Mouse (Mus musculus) layer of hippocampus, adult 8-10 months (tissue): ENCODE results near the gene Gm28048. TPM values are rescaled to one million over a fixed set of nuclear protein-coding genes. Genes with fewer than 3 reads are reported as not detected.
A peak's percentile ranks its signal among the peaks of the same experiment; 100 is the strongest.

Source experiments
- DNase-seq, 2 experiments: peaks; one replicate each; pipeline ENCODE4 v3.0.0; 2022; ENCODE audit warnings: low spot score in 2 of 2
- total RNA-seq, 4 experiments: library from RNA; stranded (reverse); gene quantifications; 2 replicates each; pipeline ENCODE4 v1.2.4; 2022

Gm28048 gene
- total RNA-seq = 10 to 100 TPM in 2 of 4 experiments, 1 to 10 TPM in 2; 8.8 to 14.8 (median 10.3) TPM

DNA sequence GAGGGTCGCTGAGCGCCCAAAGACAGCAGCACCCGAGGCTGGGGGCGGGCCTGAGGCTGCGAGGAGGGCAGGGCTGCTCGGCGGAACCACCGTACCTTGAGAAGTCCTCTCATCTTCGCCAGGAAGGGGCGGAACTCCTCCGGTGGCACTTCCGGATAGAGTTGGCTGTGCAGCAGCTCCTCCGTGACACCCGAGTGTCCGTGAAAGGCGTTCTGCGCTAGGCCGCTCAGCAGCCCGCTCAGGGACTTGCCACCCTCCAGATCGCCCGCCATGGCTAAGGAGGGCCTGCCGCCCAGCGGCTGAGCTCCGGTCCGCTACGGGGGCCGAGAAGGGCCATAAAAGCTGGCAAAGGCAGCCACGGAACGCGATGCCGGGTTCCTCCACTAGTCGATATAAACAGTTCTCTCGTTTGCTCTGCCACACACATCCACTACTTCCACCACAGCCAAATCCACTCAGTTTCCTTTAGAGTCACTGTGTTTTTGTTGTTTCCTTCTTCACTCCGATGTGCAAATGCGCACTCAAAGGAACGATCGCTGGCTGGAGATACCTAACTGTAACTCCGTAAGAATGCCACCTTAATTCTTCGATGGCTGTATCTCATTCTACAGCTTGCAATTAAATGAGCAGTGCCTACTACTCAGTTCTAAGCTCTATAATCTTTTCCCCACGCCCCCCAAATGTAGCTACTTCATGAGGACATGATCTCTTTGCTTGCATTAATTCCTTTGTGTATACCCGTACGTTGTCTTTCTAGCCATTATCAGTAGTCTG, at the start of gene Gm28048, which contains the start of gene Commd1:
Gene Gm28048, minus strand, starts transcription at position 107 of the 774 bp plus-strand sequence.
Gene Commd1, minus strand, starts transcription at position 399 of the 774 bp plus-strand sequence.
- peak; percentile 90 to 97 for DNase-seq

GRCm38 (mm10) chr11:23029399-23029798, 47.5 kb upstream of the Gm28048 start:
- no peak for DNase-seq

DNA sequence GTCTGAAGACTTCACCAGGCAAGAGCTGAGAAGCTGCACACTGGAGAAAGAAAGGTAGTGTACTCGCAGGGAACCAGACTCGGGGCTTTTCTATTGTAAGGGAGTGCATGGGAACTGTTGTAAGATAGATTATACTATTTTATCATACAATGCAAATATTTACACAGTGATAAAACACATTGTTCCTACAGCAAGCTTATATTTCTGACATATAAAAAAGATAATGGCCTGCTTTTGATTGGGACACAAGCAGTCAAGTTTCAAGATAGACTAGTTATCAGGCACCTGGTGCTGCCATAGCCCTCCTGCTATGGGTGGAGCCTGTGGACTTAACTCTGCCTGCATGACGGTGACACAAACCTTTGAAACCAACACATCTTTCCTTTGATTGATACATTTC, 47.1 kb upstream of the Gm28048 start:
- no peak for DNase-seq

DNA sequence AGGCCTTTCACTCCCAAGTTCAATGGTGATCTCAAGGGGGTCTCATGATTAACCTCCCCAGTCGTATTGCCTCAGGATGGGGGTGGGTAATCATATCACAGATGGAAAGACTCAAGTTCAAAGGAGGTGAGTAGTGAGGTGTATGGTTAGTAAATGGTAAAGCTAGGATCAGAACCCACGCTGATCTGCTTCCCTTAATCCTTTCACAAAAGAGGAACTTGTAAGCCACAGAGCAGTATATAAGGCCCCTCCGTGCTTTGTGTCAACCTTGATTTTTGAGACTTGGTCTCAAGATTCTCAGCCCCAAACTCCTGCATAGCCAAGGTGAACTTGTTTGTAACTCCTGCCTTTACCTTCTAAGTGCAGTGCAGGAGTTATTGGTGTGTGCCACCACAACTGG, 42.3 kb upstream of the Gm28048 start:
- DNase-seq = no peak

DNA sequence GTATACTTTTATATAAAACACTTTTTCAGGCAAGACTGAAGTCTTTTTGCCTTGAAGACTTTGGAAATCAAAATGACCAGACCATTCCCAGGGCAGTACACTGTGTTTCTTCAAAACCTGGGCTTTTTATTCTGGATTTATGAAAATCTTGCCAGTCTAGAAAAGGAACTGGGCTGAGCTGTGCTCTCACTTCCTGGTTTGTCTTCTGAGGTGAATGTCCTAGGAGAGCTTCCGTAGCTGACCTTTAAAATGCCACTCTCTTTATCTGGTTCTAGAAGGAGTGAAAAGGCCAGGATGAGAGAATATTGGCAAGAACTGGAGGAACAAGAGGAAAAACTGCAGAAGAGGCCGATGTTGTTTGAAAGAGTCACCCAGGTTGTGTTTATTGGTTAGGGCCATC, 41.3 kb upstream of the Gm28048 start:
- no peak for DNase-seq

DNA sequence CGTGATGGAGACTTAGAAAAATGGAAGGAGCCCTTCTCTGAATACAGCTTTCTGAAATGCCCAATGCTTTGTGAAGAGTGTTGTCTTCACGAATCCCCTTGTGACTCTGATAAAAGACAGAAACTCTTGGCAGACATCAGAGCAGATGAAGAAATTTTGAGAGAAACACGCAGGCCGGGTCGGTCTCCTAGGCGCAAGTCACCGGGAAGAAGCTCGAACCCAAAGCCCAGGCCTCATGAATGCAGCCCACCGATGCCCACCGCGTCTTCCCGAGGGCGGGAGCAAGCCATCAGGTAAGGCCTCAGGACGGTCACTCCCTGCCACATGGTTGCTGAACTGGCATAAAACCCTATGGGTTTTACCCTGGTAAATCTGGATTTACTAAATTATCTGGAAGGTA, 39.0 kb upstream of the Gm28048 start:
- no peak for DNase-seq

DNA sequence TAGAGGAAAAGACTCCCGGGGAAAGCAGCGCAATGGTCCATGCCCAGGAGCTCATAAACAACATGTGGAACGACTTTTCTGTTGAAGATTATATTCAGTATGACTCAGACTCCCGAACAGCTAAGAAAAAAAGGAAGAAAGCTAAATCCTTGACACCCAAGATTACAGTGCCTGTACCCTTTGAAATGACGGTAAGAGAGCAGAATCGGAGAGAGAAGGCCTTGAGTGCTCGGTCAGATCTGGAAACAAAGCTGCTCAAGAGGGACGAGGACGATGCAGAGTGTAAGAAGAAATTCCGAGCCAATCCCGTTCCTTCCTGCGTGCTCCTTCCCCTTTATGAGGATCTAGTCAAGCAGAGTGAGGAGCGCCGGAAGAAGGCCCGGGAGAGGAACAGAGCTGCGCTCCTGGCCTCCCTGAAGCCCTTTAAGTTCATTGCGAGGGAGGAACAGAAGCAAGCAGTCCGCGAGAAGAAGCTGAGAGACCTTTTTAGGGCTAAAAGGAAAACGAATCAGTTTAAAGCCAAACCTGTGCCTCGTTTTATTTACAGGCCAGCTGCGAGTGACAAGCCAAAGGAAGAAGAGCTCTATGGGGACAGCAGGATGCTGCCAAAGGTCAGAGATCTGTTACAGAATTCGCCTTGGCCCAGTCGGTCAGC, 38.4 kb upstream of the Gm28048 start:
- DNase-seq = no peak

DNA sequence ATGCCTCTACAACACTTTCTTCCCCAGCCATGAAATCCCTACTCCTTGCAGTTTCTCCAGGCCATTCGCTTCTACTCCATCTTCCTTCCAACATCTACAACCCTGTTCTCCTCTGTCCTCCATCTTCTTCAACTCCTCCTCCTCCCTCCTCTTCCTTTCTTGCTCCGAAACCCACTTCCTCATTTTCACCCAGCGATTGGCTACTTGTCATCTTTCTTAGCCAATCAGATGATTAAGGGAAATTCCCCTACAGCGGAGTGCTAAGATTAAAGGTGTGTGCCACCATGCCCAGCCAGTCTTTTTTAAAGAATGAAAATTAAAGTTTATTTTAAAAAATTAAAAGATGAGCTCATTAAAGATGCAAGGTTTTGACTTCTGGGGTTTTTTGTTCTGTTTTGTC, 36.1 kb upstream of the Gm28048 start:
- no peak for DNase-seq

GRCm38 (mm10) chr11:23014996-23015395, 33.1 kb upstream of the Gm28048 start:
- no peak for DNase-seq

- no peak for DNase-seq
Measured at GRCm38 (mm10) chr11:23013580-23014294, 31.8 kb upstream of the Gm28048 start.

DNA sequence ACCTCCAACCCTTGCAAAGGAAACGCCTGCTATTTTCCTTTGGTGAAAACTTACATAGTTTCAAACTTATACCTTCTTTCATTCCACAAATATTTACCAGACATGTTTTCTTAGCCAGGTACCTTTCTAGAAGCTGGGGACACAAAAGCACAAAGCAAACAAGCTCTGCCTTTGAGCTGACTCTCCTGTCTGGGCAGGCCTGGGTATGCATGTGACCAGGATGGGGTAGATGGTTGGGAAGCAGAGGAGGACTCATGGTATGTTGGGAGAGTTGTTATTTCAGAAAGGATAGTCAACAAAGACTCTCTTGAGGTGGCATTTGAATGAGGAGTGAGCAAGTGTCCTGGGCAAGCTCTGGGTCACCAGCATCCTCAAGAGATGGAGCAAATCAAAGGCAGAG, 31.2 kb upstream of the Gm28048 start:
- DNase-seq = no peak

- no peak for DNase-seq
Measured at GRCm38 (mm10) chr11:23008824-23009200, 26.9 kb upstream of the Gm28048 start.

- DNase-seq = peak; percentile 75 to 81
Measured at GRCm38 (mm10) chr11:23008181-23008823, 26.4 kb upstream of the Gm28048 start.

DNA sequence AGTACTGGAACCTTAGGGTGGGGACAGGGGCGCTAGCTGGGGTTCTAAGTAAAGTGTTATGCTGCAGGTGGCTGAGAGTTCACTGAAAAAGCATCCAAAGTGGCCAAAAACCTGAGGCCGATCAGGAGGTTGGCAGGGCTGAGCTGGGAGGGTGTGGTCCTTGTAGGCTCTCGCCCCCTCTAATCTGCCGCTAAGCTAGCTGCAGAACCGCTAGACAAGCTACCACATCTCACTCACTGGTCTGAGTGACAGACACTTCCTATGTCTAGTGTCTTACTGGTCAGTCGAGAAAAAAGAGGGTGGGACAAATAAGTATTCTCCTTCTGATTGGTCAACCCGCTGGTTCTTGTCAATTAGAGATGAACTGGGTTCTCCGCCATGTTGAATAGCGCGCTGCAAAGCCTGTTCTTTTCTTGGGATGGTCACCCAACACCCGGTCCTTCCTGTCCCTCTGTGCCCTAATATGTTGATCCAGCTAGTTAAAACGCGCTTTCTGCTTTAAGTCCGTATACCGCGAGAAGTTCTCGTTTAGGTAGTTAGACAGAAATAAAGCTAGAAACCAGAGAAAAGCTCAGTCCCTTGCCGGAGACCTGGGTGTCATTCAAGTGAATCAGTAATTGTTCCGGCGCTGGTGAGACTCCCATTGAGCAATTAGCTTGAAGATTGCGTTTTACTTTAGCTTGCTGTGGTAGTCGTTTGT, 25.7 kb upstream of the Gm28048 start, which contains the start of gene Fam161a:
Gene Fam161a, plus strand, starts transcription at position 51 of the 700 bp plus-strand sequence.
- DNase-seq = peak; percentile 83 to 91

DNA sequence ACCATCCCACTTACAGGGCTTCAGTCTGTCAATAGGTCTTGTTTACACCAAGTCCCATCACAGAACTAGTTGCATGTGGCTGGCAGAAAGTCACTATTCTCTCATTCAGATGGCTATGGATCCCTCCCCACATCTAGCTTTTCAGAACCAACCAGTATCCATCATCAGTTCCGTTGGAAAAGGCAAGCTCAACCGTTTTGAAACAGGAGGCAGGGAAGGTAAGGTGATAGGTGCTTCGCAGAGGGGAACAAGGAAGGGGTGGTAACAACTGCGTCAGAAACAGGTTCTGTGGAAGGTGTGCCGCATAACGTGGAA, 25.2 kb upstream of the Gm28048 start:
- no peak for DNase-seq

- no peak for DNase-seq
Measured at GRCm38 (mm10) chr11:23005276-23005675, 23.4 kb upstream of the Gm28048 start.

GRCm38 (mm10) chr11:22998308-22998707, 16.4 kb upstream of the Gm28048 start:
- DNase-seq = no peak

DNA sequence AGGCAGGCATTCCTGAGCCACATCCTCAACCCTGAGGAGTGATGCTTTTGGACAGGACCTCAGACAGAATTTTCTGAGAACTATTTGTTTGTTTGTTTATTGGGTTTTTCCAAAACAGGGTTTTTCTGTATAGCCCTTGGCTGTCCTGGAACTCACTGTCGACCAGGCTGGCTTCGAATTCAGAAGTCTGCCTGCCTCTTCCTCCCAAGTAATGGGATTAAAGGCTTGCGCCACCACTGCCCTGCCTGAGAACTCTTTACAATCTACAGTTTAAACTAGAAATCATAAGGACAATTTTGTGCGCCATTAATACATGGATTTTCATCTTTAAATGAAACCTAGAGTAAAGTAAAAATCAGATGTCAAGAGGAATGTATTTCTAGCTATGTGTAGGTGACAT, 13.6 kb upstream of the Gm28048 start:
- no peak for DNase-seq

DNA sequence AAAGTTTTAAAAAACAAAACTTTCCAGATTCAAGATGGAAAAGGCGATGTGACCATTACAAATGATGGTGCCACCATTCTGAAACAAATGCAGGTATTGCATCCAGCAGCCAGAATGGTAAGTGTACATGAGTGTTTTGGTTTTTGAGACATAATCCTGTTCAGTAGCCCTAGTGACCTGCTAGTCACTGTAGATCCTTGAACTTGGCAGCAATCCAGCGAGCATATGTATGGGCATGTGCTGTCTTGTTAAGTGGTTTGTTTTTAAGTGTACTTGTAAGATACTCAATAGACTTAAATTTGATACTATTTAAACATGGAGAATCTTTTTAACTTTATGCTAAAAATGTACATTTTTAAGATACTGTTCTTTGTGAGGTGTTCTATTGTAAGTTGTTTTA, 12.4 kb upstream of the Gm28048 start:
- no peak for DNase-seq

DNA sequence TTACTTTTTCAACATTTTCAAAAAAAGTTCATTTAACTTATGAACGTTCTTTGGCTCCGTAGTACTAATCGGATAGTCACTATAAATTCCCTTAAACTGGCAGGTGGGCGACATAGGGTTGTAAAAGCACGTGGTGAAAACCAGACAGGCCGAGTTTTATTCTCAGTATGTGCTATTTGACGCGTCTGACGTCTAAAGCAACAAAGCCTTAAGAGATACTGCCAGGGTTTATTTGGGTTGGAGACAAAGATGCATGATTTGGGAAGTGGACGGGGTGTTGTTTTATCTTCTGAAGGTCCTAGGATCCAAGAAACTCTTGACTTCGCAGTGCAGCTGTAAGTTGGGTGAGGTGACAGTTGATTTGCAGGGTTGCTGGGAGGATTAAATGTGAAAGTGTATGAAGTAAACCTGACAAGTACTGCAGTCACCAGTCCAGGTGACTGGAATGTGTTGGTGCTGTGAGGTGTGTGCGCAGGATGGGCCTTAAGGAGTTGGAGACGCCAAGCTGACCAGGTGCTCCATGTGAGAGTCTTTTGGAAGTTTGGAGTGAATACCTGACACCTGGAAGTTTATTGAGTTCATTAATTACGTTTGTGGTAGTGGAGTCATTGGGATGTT, 9.4 kb upstream of the Gm28048 start:
- no peak for DNase-seq
